Mouse (Mus musculus): Measurements from ENCODE around the gene Pcnx.
"Not testable (repeated sequence)": the region's sequence is repeated elsewhere in the genome, so short reads cannot be mapped to it uniquely, and the experiment has no call there.

Gene Pcnx

DNA sequence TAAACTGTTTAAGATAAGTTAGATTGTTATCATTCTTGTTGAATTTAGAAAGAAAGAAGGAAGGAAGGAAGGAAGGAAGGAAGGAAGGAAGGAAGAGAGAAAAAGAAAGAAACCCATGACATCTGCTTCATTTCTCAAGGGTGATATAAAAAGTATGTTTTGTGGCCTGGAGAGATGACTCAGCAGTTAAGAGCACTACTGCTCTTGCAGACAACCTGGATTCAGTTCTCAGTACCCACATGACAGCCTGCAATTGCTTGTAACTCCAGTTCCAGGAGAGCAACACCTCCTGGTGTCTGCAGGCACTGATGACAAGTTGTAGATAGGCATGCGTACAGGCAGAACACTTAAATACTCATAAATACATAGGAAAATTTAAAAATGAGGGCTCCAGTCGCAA is 105.6 kb downstream of the Pcnx start:
- no peak for DNase-seq (ENCODE audit: low spot score)

DNA sequence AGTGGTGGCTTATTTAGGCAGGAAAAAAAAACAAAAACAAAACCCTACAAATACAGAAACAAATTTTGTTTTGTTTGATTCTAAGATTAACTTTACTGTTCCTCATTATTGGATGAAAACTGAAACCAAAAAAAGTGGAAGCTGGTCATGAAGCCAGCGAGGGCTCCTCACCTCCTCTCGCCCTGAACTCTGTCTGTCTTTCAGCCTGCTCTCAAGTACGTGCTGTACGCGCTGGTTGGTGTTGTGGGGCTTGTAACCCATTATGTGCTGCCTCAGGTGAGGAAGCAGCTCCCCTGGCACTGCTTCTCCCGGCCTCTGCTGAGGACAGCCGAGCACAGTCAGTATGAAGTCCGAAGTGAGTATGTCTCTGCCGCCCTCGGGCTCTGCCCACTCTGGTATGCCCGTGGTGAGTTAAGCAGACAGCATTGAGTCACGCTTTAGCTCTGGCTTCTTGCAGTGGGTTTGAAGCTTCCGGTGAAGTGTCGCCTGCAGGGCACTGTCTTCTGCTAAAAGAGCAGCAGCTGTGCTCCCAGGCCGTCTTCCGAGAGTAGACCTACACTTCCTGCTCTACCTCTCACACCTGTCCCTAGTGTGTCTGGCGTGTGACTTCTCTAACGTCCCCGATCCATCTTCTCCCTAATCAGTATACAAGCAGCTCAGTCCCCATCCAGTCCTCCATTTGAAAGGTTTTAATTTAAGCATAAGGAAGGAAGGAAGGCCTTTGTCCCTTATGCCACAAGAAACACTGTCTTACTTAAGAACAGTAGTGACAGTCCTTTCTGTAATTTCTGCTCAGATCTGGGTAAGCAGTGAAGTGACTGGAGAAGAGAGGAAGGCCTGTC is 111.4 kb downstream of the Pcnx start:
- DNase-seq (ENCODE audit: low spot score), result no peak

DNA sequence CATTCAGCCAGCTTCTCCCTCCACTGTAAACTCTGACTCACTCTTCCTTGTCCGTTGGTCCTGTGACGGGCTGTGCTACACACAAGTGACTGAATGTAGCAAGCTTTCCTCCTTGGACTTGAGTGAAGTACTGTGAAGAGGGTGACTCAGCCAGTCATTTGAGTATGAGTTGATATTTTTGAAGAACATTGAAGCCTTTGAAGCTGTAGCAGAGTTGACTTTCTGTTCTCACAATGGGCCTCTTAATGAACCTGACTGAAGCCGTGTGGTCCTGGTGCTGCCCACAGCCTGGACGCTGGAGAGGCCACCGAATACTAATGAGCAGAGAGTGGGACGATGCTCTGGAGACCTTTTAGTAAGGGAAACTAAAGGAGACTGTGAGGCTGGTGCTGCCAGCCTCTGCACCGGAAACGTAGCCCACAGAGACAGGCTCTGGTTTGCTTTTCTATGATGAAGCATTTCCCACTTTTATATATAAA is 112.1 kb downstream of the Pcnx start:
- no peak for DNase-seq (ENCODE audit: low spot score)

DNA sequence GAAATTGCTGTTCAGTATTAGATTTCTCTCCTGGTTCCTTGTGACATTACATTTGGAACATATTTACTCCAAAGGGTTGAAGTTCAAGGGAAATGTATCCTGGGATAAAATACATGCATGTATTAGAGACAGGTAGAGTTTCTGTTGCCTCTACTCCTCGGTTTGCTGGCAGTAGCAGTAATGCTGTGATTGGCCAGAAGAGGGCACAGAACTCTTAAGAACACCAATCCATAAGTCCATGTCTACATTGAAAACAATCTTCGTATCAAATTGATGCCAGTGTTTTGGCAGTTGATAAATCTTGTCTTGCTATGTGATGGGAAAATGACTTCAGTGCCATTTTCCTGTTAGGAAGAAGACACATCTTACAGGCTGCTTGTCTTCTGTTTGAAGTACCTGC is 115.0 kb downstream of the Pcnx start:
- DNase-seq (ENCODE audit: low spot score), result no peak

DNA sequence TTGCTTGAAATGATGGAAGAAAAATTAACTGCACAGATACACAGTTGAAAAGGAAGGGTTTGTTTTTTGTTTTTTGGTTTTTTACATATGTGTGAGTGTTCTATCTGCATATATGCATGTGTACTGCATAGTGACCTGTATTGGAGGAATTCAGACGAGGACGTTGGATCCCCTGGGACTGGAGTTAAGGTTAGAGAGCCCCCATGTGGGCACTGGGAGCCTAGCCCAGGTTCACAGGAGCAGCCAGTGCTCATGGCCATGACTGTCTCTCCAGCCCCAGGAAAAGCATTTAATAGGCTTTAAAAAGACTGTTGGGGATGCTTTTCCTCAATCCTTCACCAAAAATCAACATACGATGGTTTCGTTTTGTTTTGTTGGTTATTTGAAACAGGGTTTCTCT is 117.5 kb downstream of the Pcnx start:
- no peak for DNase-seq (ENCODE audit: low spot score)

GRCm38 (mm10) chr12:81979312-81979711 is 119.5 kb downstream of the Pcnx start:
- no peak for DNase-seq (ENCODE audit: low spot score)

DNA sequence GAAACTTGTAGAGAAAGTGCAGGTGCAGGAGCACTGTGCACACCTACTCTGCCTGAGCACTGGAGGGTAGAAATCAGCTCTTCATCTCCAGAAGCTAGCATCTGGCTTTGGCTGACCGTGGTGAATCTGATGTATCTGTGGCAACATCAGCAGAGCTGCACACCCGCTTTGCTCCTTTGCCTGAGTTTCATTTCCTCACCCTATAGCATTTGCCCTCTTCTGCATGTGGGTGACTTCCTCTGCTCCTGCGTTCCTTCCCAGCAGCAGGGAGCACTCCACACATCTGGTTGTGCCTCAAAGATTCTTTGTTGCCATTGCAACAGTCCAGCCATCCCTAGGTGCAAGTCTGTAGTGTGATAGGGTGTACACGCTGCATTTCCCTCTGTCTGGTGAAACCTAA is 132.3 kb downstream of the Pcnx start:
- DNase-seq (ENCODE audit: low spot score), result no peak

DNA sequence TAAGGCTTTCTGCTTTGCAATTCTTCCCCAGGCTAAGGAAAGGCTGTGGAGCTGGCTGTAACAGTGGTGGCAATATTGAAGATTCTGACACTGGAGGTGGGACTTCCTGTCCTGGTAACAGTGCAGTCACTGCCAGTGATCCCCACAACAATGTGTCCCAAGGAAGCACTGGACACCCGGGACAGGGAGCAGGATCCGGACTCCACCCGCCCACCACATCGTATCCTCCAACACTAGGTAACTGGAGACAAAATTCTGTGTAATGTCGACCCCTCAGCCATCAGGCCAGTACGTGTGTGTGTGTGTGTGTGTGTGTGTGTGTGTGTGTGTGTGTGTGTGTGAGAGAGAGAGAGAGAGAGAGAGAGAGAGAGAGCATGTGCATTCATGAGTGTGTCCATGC is 133.2 kb downstream of the Pcnx start:
- no peak for DNase-seq (ENCODE audit: low spot score)

DNA sequence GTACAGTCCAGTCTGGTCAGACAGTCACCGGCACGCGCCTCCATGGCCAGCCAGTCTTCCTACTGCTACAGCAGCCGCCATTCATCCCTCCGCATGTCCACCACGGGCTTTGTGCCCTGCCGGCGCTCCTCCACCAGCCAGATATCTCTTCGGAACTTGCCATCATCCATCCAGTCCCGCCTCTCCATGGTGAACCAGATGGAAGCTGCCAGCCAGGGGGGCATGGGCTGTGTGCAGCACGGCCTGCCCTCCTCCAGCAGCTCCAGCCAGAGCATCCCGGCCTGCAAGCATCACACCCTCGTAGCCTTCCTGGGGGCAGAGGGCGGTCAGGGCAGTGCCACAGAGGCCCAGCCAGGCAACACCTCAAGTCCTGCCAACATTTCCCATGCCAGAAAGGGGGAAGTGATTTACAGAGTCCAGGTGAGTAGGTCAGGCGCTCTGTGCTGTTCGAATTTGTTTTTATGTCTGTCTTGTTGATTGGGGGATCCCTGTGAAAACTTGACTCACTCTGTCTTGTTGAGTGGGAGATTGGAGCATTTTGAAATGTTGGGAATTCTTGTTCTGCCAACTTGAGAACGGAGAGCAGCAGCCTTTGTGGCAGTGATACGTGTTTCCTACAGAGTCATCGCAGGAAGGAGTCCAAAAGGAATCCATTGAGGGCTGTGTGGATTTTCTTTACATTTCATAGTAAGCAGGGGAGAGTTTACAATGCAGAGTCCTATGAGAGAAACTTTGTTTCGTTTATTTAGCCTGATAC is 135.3 kb downstream of the Pcnx start:
- DNase-seq (ENCODE audit: low spot score), result no peak

GRCm38 (mm10) chr12:81996679-81997362 is 137.0 kb downstream of the Pcnx start:
- DNase-seq (ENCODE audit: low spot score), result no peak

- DNase-seq (ENCODE audit: low spot score), result no peak
Measured at GRCm38 (mm10) chr12:81997497-81997896, 137.7 kb downstream of the Pcnx start.

DNA sequence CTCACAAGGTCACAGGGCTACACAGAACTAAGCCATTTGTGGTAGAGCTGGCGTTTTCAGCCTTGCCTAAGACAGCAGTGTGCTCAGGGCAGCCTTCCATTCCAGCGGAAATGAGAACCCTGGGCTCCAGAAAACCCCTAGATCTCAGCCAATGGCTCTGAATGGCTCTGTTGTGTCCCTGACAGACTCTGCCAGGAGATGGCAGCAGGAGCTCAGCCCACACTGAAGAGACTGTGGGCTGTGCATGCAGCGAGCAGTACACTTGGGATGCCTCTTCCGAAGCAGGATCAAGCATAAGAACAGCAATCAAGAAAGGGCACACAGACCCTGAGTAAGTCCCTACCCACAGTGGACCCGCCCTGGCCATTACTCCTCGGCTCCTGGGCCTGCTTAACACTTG is 142.9 kb downstream of the Pcnx start:
- not testable (repeated sequence) for DNase-seq (ENCODE audit: low spot score)

DNA sequence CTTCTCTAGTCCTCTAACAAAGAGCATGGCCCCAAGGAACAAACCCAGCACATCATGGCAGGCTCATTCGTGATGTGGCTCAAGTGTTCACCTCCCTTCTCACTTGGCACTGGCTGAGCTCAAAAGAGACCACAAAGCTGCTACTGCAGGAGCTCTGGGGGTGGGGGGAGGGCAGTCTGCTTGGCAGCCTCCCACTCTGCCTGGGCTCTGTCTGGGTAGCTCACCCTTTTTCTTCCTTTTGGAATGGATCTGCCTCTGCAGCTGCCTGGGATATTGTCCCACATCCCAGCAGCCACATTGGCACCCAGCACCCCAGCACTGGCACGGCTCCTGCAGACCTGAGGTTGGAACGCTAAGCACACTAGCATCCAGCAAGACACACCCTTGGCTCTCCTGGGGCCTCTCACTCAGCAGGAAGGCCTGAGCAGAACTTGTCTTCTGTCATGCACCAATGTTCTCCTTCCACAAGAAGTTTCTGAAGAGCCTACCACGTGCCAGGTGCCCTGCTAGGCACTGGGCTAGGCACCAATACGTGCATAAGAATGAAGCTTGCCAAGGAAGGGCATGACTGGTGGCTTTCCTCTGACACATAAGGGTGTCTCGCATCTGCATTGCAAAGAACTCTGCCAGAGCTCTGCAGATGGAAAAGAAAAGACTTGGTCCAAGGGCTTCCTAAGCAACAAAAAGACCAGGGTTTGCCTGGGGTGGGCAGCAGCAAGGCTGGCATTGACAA is 166.2 kb downstream of the Pcnx start:
- DNase-seq (ENCODE audit: low spot score), result not testable (repeated sequence)

- not testable (repeated sequence) for DNase-seq (ENCODE audit: low spot score)
Measured at GRCm38 (mm10) chr12:82033524-82033923, 173.7 kb downstream of the Pcnx start.

DNA sequence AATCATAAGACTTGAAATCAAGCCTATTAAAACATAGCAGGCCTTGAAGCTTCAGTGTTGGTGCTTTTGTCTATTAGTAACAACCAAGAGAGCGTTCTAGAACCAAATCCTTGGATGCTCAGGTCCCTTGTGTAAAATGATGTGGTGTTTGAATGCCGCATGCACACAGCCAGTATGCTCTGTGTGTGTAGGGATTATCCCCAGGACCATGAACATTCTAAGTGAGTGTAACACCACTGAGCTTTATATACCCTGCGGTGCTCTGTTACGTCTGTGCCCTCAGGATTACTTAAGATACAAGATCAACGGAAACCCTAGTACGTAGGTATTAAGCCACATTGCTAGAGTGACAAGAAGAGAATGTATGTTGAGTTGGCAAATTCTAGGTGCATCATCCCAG is 174.2 kb downstream of the Pcnx start:
- not testable (repeated sequence) for DNase-seq (ENCODE audit: low spot score)

DNA sequence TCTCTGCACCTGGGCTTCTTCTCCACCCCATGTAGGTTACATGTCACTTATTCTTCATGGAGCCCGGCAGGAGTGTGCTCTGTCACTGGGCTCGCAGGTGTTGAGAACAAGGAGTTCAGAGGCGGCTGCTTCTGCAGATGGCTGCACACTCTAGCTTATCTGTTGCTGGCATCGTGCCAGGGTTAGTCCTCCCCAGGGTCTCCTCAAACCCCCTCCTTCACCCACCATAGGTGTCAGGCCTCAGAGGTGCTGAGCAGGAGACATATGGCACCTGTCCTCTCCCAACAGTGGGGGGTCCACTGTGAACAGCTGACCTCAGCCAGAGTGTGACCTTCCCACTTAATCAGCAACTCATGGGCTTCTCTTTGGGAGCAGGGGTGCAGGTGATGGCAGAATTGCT is 184.3 kb downstream of the Pcnx start:
- not testable (repeated sequence) for DNase-seq (ENCODE audit: low spot score)

All from urinary bladder, postnatal 10 days (tissue).